Mouse (Mus musculus) embryonic facial prominence, embryonic 15.5 days (tissue): ENCODE data around the gene Tmem128. TPM values are rescaled to one million over a fixed set of nuclear protein-coding genes. Genes with fewer than 3 reads are reported as not detected.

ENCODE experiments used
- polyA plus RNA-seq: library from polyadenylated mRNA; unstranded; fragments of >200 nt; fragmentation: Nextera tagmentation; extraction: Ambion mirVana; gene quantifications from 2 replicates; pipeline ENCODE4 v1.2.1, GENCODE M21; 2015

The Tmem128 gene
- polyA plus RNA-seq, 1 experiment from 2014 or later = 67.8 TPM

Other genes with a start within 250 kb of the Tmem128 start
- gene Stx18, start 221.4 kb upstream of the Tmem128 start, polyA plus RNA-seq = 47.4 and 47.5 TPM in 2 replicates
- gene Nsg1, start 100.3 kb upstream of the Tmem128 start, polyA plus RNA-seq = 116 and 124 TPM in 2 replicates
- 12.9 and 15.3 TPM in 2 replicates for gene Zbtb49, start 39.7 kb upstream of the Tmem128 start, polyA plus RNA-seq
- 81.4 and 86.1 TPM in 2 replicates for gene Lyar, start 39.7 kb upstream of the Tmem128 start, polyA plus RNA-seq
- gene Otop1, start 15.8 kb downstream of the Tmem128 start, polyA plus RNA-seq = not detected in 2 replicates
- gene Drd5, start 59.2 kb downstream of the Tmem128 start, polyA plus RNA-seq = 0.11 TPM in 1 of 2 replicates, not detected in the other
- 1.3 and 1.5 TPM in 2 replicates for gene Slc2a9, start 243.0 kb downstream of the Tmem128 start, polyA plus RNA-seq